Mouse (Mus musculus): ENCODE measurements at regions not wholly inside any gene's neighbourhood (a gene's known extent, or its start where the extent isn't known, plus 50 kb on each side); places are given as distances from the start of the nearest gene placed in this dataset.

DNA sequence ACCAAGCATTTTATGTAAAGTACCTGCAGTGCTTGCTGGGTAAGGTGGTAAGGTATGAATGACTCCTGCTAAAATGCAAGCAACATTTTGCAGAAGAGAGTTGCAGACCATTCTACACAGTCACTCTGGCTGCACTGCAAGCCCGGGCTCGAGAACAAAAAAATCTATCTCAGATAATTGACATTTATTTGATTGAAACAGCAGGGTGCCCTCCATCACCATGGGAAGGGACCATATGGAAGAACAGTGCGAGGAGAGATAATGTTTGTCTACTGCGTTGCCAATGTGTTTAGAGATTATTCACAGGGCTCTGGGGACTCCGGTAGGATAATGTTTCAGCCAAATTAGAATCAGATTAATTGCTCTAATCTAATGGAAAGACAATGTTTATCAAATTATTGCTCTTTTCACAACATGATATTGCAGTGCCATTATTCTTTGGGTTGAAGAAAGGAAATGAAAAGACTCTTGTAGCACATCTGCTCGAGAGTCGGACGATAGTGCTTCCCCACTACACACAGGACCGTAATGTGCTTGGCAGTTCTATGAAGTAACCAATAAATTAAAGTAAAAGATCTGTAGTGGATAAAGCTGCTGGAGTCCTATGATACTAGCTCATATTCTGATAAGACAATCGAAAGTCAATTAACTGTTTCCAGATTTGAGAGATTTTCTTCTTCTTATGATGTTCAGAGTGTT, 85.3 kb upstream of the Map3k7 start:
- H3K4me3 ChIP-seq (ENCODE audit: low read depth, low read length): no peak overlapping the region
- no peaks in the 10 kb centered on the region for H3K36me3 ChIP-seq (ENCODE audit: control insufficient read depth, insufficient read depth, low read length)
- WGBS: 50% methylated on average over 10 of the region's 10 CpGs
- no peaks in the 10 kb centered on the region for H3K4me1 ChIP-seq (ENCODE audit: control insufficient read depth, insufficient read depth, insufficient read length, low read length)
- TF ChIP-seq POLR2A (IDR thresholded peaks at IDR 0.05; ENCODE audit: low read depth, low read length) (no peak), CTCF (IDR thresholded peaks at IDR 0.05; ENCODE audit: extremely low read depth, insufficient read length, insufficient replicate concordance, low read depth, low read length) (no peak)
- no peaks in the 10 kb centered on the region for H3K27me3 ChIP-seq (ENCODE audit: control insufficient read depth, insufficient read depth, low read length)
- no peak overlapping the region for H3K27ac ChIP-seq (ENCODE audit: insufficient read depth, low read depth, low read length)

- H3K4me1 ChIP-seq (ENCODE audit: control insufficient read depth, insufficient read depth, insufficient read length, low read length): no peaks in the 10 kb centered on the region
- no peaks in the 10 kb centered on the region for H3K27me3 ChIP-seq (ENCODE audit: control insufficient read depth, insufficient read depth, low read length)
- TF ChIP-seq POLR2A (IDR thresholded peaks at IDR 0.05; ENCODE audit: low read depth, low read length) (no peak), CTCF (IDR thresholded peaks at IDR 0.05; ENCODE audit: extremely low read depth, insufficient read length, insufficient replicate concordance, low read depth, low read length) (no peak)
- H3K4me3 ChIP-seq (ENCODE audit: low read depth, low read length): no peak overlapping the region
- 57% methylated on average over 5 of the region's 5 CpGs for WGBS
- H3K36me3 ChIP-seq (ENCODE audit: control insufficient read depth, insufficient read depth, low read length): no peaks in the 10 kb centered on the region
- no peak overlapping the region for H3K27ac ChIP-seq (ENCODE audit: insufficient read depth, low read depth, low read length)
Observed at GRCm38 (mm10) chr4:31879192-31879585, 84.7 kb upstream of the Map3k7 start.

- Histone ChIP-seq H3K4me1 (ENCODE audit: control insufficient read depth, insufficient read depth, insufficient read length, low read length) (no peaks in the 10 kb centered on the region), H3K27ac (ENCODE audit: insufficient read depth, low read depth, low read length) (no peak overlapping the region), H3K4me3 (ENCODE audit: low read depth, low read length) (no peak overlapping the region), H3K36me3 (ENCODE audit: control insufficient read depth, insufficient read depth, low read length) (no peaks in the 10 kb centered on the region), H3K27me3 (ENCODE audit: control insufficient read depth, insufficient read depth, low read length) (no peaks in the 10 kb centered on the region)
- 84% methylated on average over 7 of the region's 7 CpGs for WGBS
- no peak for TF ChIP-seq CTCF (IDR thresholded peaks at IDR 0.05; ENCODE audit: extremely low read depth, insufficient read length, insufficient replicate concordance, low read depth, low read length)
Observed at GRCm38 (mm10) chr4:31880213-31880612, 83.7 kb upstream of the Map3k7 start.

GRCm38 (mm10) chr4:31889673-31890072, 74.2 kb upstream of the Map3k7 start:
- no peaks in the 10 kb centered on the region for H3K27me3 ChIP-seq (ENCODE audit: control insufficient read depth, insufficient read depth, low read length)
- WGBS: 66% methylated on average over 3 of the region's 3 CpGs
- no peaks in the 10 kb centered on the region for H3K4me1 ChIP-seq (ENCODE audit: control insufficient read depth, insufficient read depth, insufficient read length, low read length)
- H3K36me3 ChIP-seq (ENCODE audit: control insufficient read depth, insufficient read depth, low read length): no peaks in the 10 kb centered on the region
- no peak overlapping the region for H3K27ac ChIP-seq (ENCODE audit: insufficient read depth, low read depth, low read length)
- H3K4me3 ChIP-seq (ENCODE audit: low read depth, low read length): no peak overlapping the region
- TF ChIP-seq POLR2A (IDR thresholded peaks at IDR 0.05; ENCODE audit: low read depth, low read length) (no peak), CTCF (IDR thresholded peaks at IDR 0.05; ENCODE audit: extremely low read depth, insufficient read length, insufficient replicate concordance, low read depth, low read length) (no peak)

- Histone ChIP-seq H3K36me3 (ENCODE audit: control insufficient read depth, insufficient read depth, low read length) (no peaks in the 10 kb centered on the region), H3K4me1 (ENCODE audit: control insufficient read depth, insufficient read depth, insufficient read length, low read length) (no peaks in the 10 kb centered on the region), H3K4me3 (ENCODE audit: low read depth, low read length) (no peak overlapping the region), H3K27ac (ENCODE audit: insufficient read depth, low read depth, low read length) (no peak overlapping the region), H3K27me3 (ENCODE audit: control insufficient read depth, insufficient read depth, low read length) (no peaks in the 10 kb centered on the region)
- TF ChIP-seq POLR2A (IDR thresholded peaks at IDR 0.05; ENCODE audit: low read depth, low read length): no peak
- no peak for TF ChIP-seq CTCF (IDR thresholded peaks at IDR 0.05; ENCODE audit: extremely low read depth, insufficient read length, insufficient replicate concordance, low read depth, low read length)
- 68% methylated on average over 8 of the region's 8 CpGs for WGBS
Observed at GRCm38 (mm10) chr4:31909086-31909673, 54.7 kb upstream of the Map3k7 start.
